Mouse (Mus musculus): ENCODE data around the gene Smim17. TPM values are rescaled to one million over a fixed set of nuclear protein-coding genes. Genes with fewer than 3 reads are reported as not detected.
"Not testable (repeated sequence)": the region's sequence is repeated elsewhere in the genome, so short reads cannot be mapped to it uniquely, and the experiment has no call there.

Gene Smim17
- total RNA-seq, 2 experiments from 2014 or later: 20.3 to 21.6 TPM

- peak; percentile 24 to 38 for DNase-seq (ENCODE audit: low spot score in 2 of 2)
Measured at GRCm38 (mm10) chr7:6414626-6415441, 16.3 kb downstream of the Smim17 start.

DNA sequence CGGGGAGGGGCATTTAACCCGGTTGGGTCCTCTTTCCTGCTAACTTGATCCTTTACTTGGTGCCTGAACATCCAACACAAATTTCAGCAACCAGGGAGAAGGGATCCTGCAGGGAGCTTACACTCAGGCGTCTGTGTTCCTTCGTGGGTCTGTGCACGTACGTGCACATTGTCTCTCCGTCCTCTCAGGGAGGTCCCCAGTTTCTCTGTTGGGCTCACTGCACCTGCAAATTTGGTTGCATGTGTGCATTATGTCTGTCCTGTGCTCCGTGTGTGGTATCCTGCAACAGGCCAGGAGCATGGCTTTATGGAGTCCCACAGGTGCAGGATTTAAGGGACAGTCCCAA lies 16.9 kb downstream of the Smim17 start:
- DNase-seq (ENCODE audit: low spot score in 2 of 2): no peak

DNA sequence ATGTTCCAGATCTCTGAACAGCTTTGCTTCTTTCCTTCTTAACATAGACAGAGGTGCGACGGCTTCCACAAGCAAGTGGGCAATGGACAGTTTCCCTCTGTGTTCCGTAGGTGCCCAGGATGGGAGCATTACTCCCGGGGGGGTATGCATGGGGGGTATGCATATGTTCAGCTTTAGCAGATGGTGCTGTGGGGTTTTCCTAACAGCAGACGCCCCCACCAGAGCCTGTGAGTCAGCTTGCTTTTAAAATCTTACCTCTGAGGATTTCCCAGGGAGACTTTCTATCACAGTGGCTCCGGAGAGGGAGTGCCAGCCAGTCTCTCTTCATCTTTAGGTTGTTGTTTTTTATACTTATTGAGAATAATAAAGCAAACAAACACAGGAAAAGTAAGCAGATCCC lies 21.4 kb downstream of the Smim17 start:
- peak in 1 of 2 experiments; percentile 46 for DNase-seq (ENCODE audit: low spot score in 2 of 2)

DNA sequence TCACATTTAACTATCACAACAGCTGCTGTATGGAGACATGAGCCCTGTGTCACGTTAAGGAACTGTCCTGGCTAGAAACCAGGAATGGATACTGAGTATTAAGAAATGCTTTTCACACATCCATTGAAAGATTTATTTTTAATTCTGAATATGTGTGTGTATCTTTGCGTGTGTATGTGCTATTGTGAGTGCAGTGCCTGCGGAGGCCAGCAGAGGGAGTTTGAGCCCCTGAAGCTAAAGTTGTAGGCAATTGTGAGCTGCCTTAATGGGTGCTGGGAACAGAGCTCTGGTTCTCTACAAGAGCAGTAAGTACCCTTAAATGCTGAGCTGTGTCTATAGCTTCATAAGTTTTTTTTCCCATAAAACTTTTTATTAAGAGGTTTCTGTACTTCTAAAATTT lies 30.9 kb downstream of the Smim17 start:
- no peak for DNase-seq (ENCODE audit: low spot score in 2 of 2)

DNA sequence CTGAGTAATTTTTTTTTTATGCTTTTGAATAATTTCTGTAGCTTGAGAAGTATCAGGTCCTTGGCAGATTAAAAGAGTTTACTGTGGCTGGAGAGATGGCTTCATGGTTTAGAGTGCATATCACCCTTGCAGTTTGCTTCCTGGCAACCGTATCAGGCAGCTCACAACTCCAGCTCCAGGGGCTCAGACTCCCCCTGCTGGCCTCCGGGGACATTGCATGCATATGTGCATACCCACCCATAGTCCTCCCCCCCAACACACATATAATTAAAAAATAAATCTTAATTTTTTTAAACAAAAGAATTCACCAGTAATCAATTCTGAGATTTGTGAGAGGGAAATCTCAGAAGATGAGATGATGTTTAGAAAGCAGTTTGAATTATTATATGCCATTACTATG lies 31.8 kb downstream of the Smim17 start:
- DNase-seq (ENCODE audit: low spot score in 2 of 2): peak in 1 of 2 experiments; percentile 29

DNA sequence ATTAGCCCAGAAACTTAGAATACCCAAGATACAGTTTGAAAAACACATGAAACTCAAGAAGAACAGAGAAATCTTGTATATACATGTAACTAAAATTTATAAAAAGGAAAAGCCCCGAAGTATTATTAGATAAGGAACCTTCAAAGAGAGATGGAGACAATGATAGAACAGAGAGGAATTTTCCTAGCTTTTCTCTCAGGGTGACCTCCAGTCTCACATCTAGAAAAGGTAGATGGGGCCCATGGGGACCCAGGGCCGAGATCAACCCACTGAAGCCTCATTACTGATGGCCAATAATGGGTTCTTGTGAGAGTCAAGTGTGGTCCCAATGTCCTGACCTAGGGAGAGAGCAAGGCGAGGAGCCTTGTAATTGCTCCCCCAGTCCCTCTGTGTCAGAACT lies 39.9 kb downstream of the Smim17 start, which contains the start of gene Olfr1344:
Gene Olfr1344, plus strand, starts transcription at position 301 of the 400 bp plus-strand sequence.
- no peak for DNase-seq (ENCODE audit: low spot score in 2 of 2)

GRCm38 (mm10) chr7:6441173-6441572 lies 42.7 kb downstream of the Smim17 start:
- DNase-seq (ENCODE audit: low spot score in 2 of 2): no peak

DNA sequence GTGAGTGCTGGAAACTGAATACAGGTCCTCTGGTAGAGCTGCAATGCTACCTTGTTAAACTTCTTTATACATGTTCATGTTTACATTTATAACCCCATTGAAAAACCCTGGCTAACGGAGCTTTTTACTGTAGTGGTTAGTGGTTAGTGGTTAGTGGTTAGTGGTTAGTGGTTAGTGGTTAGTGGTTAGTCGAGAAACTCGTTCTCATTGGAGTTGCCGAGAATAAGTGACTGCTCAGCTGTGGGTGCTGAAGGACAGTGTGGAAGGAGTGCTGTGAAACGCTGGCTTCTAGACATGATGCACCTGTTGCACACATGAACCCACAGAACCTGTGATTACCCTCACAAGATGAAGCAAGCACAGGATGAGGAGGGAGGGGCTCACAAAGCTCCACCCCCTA lies 49.3 kb downstream of the Smim17 start:
- DNase-seq (ENCODE audit: low spot score in 2 of 2): no peak

DNA sequence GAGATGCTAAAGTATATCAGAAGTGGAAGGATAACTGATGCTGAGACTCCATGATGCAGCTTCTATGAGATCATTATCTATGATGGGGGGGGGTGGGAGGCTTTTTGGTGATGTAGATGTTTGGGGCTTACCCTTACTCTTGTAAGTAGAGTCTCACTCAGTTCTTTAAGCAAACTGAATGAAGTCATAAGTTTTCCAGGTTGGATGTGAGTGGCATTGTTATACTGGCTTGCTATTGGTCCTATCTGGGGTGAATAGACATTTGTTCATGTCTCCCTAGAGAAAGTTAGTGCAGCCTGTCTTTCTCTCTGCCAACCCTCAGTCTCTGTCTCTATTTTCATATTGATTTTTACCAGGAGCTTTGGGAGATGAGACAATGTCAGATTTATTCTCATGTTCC lies 57.4 kb downstream of the Smim17 start, which contains the start of gene Olfr1336:
Gene Olfr1336, plus strand, starts transcription at position 301 of the 400 bp plus-strand sequence.
- DNase-seq (ENCODE audit: low spot score in 2 of 2): no peak

DNA sequence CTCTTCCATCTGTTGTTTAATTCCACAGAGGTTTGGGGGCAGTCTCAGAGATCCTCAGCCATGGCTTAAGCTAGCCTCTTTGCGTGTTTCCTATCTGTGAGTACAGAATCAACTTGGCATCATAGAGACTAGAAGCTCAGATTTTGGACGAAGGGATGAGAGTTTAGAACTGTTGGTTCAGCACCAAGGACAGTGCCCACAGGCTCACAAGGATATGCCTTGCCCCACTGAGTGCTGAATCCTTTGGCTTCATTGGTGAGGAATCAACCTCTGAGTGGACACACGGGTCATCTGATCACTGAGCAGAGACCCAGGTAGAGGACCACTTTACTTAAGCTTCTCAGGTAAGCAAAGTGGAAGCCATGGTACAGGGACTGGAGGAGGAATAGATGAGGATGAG lies 57.9 kb downstream of the Smim17 start:
- no peak for DNase-seq (ENCODE audit: low spot score in 2 of 2)

DNA sequence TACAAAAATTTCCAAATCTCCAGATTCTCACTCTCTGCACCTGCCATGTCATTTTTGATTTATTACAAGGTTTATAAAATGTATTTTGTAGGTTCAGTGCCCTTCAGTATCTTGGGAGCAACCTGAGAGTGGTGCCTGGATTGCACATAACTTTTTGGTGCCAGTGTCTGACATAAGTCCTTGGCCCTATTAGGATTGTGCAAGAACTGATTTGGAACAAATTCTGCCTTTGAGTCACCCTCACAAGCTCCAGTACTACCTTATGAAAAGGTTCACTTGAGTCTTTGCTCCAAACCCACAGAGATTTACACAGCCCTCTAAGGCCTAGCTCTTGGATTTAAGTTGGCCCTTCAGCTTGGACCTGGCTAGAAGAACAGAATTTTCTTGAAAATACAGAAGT lies 68.4 kb downstream of the Smim17 start, which contains the start of gene Olfr1346:
Gene Olfr1346, plus strand, starts transcription at position 151 of the 400 bp plus-strand sequence.
- no peak for DNase-seq (ENCODE audit: low spot score in 2 of 2)

GRCm38 (mm10) chr7:6477633-6478032 lies 79.1 kb downstream of the Smim17 start:
- DNase-seq (ENCODE audit: low spot score in 2 of 2): not testable (repeated sequence)

Other genes with a start within 250 kb of the Smim17 start
- 10 to 100 TPM; 27.5 to 28.5 TPM for gene Zfp787, start 242.7 kb upstream of the Smim17 start, total RNA-seq (2021)
- gene Zfp444, start 226.5 kb upstream of the Smim17 start, total RNA-seq (2021): 10 to 100 TPM; 45.8 to 61.9 TPM
- not detected for gene Galp, start 201.6 kb upstream of the Smim17 start, total RNA-seq (2021)
- gene Zscan5b, start 176.4 kb upstream of the Smim17 start, total RNA-seq (2021): not detected
- not detected for gene Epp13, start 146.0 kb upstream of the Smim17 start, total RNA-seq (2021)
- 10 to 100 TPM; 17.0 to 19.5 TPM for gene Zfp667, start 112.1 kb upstream of the Smim17 start, total RNA-seq (2021)
- 10 to 100 TPM in 1 of 2 experiments, 1 to 10 TPM in 1; 9.8 to 10.1 TPM for gene Zfp583, start 67.4 kb upstream of the Smim17 start, total RNA-seq (2021)
- gene Gm3854, start 55.0 kb upstream of the Smim17 start, total RNA-seq (2021): 1 to 10 TPM; 6.2 to 6.3 TPM
- gene Zfp78, start 35.4 kb upstream of the Smim17 start, total RNA-seq (2021): 1 to 10 TPM; 4.8 to 6.9 TPM
- 1 to 10 TPM; 7.5 to 8.6 TPM for gene Zfp28, start 15.4 kb upstream of the Smim17 start, total RNA-seq (2021)
- gene Gm20715, start 11.6 kb downstream of the Smim17 start, total RNA-seq (2021): under 1 TPM; 0.42 to 0.61 TPM
- 1 to 10 TPM; 1.5 to 1.7 TPM for gene Olfr1344, start 40.0 kb downstream of the Smim17 start, total RNA-seq (2021)
- gene Olfr1336, start 57.5 kb downstream of the Smim17 start, total RNA-seq (2021): under 1 TPM in 1 of 2 experiments, not detected in 1; 0.05 TPM
- gene Olfr1346, start 68.4 kb downstream of the Smim17 start, total RNA-seq (2021): not detected
- gene Olfr5, start 88.2 kb downstream of the Smim17 start, total RNA-seq (2021): not detected
- gene Olfr1347, start 101.0 kb downstream of the Smim17 start, total RNA-seq (2021): not detected
- not detected for gene Olfr1348, start 110.0 kb downstream of the Smim17 start, total RNA-seq (2021)
- not detected for gene Olfr1349, start 124.2 kb downstream of the Smim17 start, total RNA-seq (2021)
- gene Olfr1350, start 166.1 kb downstream of the Smim17 start, total RNA-seq (2021): not detected

Measured in layer of hippocampus, adult 18-20 months (tissue).